Mouse (Mus musculus) urinary bladder, adult 2 months (tissue): ENCODE data around the gene Pcsk1. TPM values are rescaled to one million over a fixed set of nuclear protein-coding genes. Genes with fewer than 3 reads are reported as not detected.

Experiments
- DNase-seq: peaks from one replicate; pipeline ENCODE4 v3.0.0; 2022; ENCODE audit warnings: low spot score
- polyA plus RNA-seq: library from polyadenylated mRNA; depleted of rRNA; stranded (reverse); fragments of >200 nt; gene quantifications from 2 replicates; pipeline ENCODE4 v1.2.3, GENCODE M21; 2012; rRNA removed

Pcsk1 gene
- polyA plus RNA-seq: 0.06 and 0.08 TPM in 2 replicates

- no peak for DNase-seq
Measured at GRCm38 (mm10) chr13:75089721-75090410, at the start of gene Pcsk1. TSS of gene Pcsk1 (plus strand) at chr13:75089826.

GRCm38 (mm10) chr13:75058818-75059217 lies 30.8 kb upstream of the Pcsk1 start:
- DNase-seq: no peak

GRCm38 (mm10) chr13:75063947-75064346 lies 25.7 kb upstream of the Pcsk1 start:
- DNase-seq: no peak

- DNase-seq: no peak
Measured at GRCm38 (mm10) chr13:75088597-75088996, 1.0 kb upstream of the Pcsk1 start.

GRCm38 (mm10) chr13:75090411-75090779 lies 769 bp downstream of the Pcsk1 start:
- no peak for DNase-seq

- DNase-seq: no peak
Measured at GRCm38 (mm10) chr13:75091071-75091470, 1.4 kb downstream of the Pcsk1 start.

GRCm38 (mm10) chr13:75095487-75095886 lies 5.9 kb downstream of the Pcsk1 start:
- DNase-seq: no peak

GRCm38 (mm10) chr13:75113114-75113513 lies 23.5 kb downstream of the Pcsk1 start:
- DNase-seq: no peak

- DNase-seq: no peak
Measured at GRCm38 (mm10) chr13:75114007-75114424, 24.4 kb downstream of the Pcsk1 start.

GRCm38 (mm10) chr13:75114838-75115237 lies 25.2 kb downstream of the Pcsk1 start:
- no peak for DNase-seq

- no peak for DNase-seq
Measured at GRCm38 (mm10) chr13:75135833-75136232, 46.2 kb downstream of the Pcsk1 start.

GRCm38 (mm10) chr13:75160661-75161060 lies 71.0 kb downstream of the Pcsk1 start:
- no peak for DNase-seq

GRCm38 (mm10) chr13:75163408-75163807 lies 73.8 kb downstream of the Pcsk1 start:
- no peak for DNase-seq
